Mouse (Mus musculus) cerebral cortex, adult 2 months (tissue): ENCODE data around the gene Svs3b.

Experiments
- WGBS: fragments of 180-500 bp; shearing (Covaris S2); methylation state at CpG from one replicate; pipeline ENCODE4 v1.1.7; 2018; 5-methylcytosine and 5-hydroxymethylcytosine counted together

The Svs3b gene

DNA sequence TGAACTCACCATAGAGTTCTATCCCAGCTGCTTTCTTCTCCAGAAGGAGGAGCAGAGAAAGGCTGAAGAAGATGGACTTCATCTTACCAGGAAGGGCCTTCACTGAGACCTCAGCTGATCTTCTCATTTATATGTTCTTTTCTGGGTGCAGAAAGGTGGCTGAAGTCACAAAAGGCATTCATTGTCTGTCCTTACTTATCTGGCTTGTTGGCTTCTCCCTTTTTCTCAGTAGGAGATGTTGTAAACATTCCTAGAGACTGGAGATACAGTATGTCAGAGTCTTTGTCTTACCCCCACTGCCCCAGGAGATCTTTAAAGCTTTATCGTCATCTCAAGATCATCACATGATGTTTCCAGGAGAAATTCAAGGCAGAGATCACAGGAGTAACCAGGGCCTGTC, at the start of gene Svs3b:
TSS of gene Svs3b (minus strand) at position 101 of the 400 bp plus-strand sequence.
- 94% methylated on average over 1 of the region's 1 CpGs for WGBS

DNA sequence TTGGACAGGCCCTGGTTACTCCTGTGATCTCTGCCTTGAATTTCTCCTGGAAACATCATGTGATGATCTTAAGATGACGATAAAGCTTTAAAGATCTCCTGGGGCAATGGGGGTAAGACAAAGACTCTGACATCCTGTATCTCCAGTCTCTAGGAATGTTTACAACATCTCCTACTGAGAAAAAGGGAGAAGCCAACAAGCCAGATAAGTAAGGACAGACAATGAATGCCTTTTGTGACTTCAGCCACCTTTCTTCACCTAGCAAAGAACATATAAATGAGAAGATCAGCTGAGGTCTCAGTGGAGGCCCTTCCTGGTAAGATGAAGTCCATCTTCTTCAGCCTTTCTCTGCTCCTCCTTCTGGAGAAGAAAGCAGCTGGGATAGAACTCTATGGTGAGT, 32.5 kb upstream of the Svs3b start, which contains the start of gene Svs3a:
TSS of gene Svs3a (plus strand) at position 301 of the 400 bp plus-strand sequence.
- 90% methylated on average over 1 of the region's 1 CpGs for WGBS

DNA sequence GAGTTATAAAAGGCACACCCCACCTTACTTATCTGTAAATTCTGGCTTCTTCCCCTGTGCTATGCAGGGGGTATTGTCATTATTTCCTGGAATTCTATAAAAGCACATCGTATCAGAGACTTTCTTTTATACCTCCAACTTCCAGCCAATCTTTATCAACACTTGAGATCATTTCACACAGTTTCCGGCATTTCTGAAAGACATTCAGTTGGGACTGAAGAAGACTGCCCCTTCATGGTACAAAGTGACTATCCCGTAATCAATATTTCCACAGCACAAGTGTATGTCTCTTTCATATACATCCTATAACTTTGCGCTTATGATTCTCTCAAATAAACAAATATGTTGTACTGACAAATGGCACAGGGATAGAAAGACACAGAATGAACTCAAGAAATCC, 21.9 kb upstream of the Svs3b start, which contains the start of gene Svs4:
TSS of gene Svs4 (minus strand) at position 101 of the 400 bp plus-strand sequence.
- WGBS, result 91% methylated on average over 4 of the region's 4 CpGs

DNA sequence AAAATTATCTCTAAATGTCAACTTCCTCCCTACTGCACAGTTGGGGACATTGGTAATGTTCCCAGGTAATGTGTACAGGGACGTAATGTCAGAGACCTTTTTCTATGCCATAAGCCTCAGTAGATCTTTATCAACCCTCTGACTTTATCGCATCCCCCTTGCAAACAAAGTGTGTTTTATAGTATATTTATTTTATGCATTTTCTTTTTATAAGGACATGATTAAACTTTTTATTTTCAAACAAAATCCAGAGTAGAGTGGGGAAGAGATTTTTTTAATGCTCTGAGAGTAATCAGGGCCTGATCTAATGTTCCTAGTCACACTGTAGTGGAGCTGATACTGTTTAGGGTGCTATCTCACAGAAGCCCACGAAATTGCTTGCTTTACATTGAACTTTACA, 18.1 kb downstream of the Svs3b start, which contains the start of gene Svs2:
TSS of gene Svs2 (minus strand) at position 101 of the 400 bp plus-strand sequence.
- WGBS, result 91% methylated on average over 3 of the region's 3 CpGs

DNA sequence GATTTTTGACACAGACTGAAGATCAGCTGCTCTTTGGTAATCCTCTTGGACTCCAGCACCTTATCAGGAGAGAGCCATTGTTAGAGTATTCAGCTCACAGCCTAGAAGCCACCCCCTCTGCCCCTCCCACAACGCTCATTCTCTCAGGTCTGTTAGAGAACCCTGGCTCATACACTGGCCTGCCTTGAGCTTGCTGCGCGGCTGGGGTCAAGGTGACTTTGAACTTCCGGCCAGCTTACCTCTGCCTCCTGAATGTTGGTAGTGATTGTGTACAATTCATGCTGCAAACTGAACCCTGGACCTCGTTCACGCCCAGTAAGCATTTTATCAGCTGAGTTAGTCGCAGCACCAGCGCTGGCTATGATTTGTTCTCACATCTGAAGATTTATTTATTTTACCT, 23.8 kb downstream of the Svs3b start:
- WGBS, result 88% methylated on average over 8 of the region's 8 CpGs

DNA sequence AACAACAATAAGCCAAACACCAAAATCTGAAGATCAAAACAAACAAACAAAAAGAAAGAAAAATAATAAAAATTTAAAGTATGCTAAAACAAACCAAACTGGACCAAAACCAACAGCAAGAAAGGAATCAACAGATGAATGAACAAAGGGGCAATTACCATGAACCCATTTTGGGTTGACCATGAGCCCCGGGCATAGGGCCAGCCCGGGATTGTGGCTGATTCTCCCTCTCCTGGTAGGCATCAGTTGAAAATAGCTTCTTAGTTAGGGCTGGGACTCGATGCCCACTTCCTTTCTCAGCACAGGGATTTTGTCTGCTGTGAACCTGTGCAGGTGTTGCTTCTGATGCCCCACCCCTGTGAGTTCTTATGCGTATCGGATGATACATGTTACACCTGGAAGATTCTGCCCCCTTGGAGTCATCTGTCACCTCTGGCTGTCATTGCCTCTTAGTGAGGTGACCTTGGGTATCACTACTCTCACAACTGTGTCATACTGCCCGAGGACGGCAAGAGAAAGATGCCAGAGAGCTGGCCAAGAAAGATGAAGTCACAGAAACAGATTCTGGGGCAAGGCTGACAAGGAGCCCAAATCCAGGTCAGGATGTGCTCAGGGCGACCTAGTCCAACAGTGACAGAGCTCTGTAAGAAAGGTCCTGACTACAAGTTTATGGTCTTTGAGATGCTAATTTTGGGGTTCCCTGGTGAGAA, 27.9 kb downstream of the Svs3b start:
- WGBS, result 80% methylated on average over 8 of the region's 8 CpGs

DNA sequence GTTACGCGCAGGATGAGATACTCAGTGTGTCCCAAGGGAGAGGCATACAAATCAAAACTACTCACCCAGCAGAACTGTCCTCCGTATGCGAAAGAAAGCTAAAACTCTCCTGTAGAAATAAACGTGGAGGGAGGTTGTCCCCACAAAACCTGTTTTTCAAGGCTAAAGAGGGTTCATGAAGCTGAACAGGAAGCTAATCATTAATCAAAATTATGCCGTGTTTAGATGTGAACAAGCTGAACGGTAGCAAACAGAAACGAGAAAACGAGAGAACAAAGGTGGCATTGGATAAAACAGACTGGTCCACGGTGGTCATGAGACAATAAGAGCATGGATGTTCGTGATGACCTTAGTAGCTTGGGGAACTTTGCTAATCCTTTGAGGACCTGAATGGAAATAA, 34.9 kb downstream of the Svs3b start, which contains the start of gene Wfdc15b:
TSS of gene Wfdc15b (minus strand) at position 139 of the 400 bp plus-strand sequence.
- WGBS, result 82% methylated on average over 11 of the region's 11 CpGs

DNA sequence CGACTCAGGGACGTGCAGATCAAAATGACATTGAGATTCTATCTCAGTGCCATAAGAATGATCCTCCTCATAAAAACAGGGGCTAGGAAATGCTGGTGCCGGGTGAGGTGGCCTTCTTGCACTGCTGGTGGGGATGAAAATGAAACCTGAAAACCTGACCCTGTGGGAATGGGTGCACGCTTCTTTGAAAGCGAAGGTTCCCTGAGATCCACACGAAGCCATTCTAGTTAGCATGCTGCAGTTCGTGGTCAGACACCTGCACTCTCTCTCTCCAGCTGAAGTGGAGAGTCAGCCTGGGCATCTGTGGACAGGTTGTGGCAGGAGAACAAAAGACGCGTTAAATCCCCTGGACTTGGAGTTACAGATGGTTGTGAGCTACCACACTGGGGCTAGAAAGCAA, 37.1 kb downstream of the Svs3b start:
- 93% methylated on average over 9 of the region's 9 CpGs for WGBS

DNA sequence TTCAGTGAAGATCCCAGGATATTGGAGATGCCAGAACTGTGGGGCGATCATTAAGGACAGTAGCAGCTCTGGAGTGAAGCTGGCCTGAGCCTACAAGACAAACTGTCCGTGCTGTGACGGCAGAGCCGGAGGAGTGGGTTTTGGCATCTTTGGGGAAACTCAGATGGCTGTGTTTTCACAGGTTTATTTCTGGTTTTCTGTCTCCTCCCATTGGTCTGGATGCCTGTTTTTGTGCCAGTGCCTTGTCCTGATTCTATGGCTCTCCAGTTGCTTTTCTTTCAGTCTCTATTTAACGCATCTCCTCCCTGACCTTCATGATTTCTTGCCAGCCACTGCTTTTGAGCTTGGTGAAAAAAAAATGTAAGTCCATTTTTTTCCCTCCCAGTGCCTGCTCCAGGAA, 43.7 kb downstream of the Svs3b start:
- WGBS, result 59% methylated on average over 5 of the region's 5 CpGs

DNA sequence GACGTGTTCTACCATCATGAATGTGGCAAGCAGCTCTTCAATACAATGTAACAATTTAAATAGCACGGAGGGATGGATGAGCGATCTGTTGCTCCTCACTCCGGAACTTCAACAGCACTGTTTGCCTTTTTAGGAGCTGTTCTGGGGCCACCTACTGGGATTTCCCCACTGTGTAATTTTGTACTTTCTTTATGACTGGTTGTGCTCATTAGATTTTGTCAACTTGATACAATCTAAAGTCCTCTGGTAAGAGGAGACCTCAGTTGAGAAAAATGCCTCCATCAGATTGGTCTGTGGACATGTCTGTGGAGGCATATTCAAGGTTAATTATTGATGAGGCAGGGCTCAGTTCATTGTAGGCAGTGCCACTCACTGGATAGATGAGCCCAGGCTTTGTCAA, 45.5 kb downstream of the Svs3b start:
- 75% methylated on average over 4 of the region's 4 CpGs for WGBS

DNA sequence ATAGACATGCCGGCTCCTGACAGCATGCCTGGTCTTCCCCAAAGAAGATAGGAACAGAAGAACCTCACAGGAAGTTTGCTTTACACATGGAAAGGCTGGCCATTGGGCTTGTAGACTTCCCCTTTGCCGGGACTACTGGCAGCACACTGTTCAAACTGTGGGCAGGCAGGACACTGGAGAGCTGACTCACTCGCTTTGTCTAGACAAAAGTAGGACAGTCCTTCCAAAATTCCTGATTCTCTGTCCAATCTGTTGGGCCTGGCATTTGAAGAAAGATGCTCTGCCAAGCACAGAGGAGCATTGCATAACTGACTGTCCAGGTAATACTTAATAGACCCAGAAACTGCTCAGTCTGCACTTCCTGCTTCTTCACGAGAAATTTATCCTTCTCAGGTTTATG, 49.8 kb downstream of the Svs3b start:
- WGBS, result 57% methylated on average over 4 of the region's 4 CpGs

DNA sequence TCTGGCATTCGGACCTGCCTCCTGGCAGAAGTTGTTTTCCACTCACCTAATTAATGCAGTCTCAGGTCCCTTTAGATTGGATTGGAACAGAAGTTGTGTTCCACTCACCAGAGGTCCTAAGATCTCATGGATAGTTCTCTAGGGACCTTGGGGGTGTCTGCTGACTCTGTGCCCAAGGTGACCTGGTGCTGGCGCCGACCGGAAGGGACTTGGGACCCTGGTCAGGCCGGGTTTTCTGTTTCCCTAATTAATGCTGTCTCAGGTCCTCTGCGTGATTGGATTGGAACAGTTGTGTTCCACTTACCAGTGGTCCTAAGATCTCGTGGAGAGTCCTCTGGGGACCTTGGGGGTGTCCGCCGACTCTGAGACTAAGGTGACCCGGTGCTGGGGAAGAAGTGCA, 50.4 kb downstream of the Svs3b start:
- 92% methylated on average over 10 of the region's 10 CpGs for WGBS
